Mouse (Mus musculus): ENCODE results near the gene Dusp3. TPM values are rescaled to one million over a fixed set of nuclear protein-coding genes. Genes with fewer than 3 reads are reported as not detected.
"Not testable (repeated sequence)": the region's sequence is repeated elsewhere in the genome, so short reads cannot be mapped to it uniquely, and the experiment has no call there.

Dusp3 gene
- polyA plus RNA-seq, 1 experiment = 0.02 TPM

DNA sequence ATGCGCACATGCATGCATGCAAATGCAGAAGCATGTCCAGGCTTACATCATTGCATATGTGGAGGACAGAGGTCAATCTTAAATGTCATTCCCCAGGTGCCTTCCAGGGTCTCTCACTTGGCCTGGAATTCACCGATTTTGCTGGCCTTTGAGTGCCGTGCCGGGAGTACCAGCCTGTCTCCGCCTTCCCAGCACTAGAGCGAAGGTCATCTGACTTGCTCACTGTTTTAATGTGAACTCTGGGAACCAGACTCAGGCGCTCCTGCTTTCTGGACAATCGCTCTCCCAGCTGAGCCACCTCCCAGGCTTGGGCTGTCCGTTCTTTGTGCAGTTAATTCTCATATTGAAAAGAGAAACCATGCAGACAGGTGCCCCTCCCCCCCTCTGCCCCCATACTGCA lies 19.5 kb upstream of the Dusp3 start:
- Histone ChIP-seq H3K9me3 (ENCODE audit: control insufficient read depth, low read length) (peaks cover 2% of the 10 kb centered on the region), H3K36me3 (ENCODE audit: control insufficient read depth) (no peaks in the 10 kb centered on the region), H3K4me3 (replicated peaks) (no peak overlapping the region), H3K4me1 (ENCODE audit: control insufficient read depth) (peaks cover 2% of the 10 kb centered on the region; the same call in 1 of the 2 replicates), H3K27me3 (ENCODE audit: control insufficient read depth) (no peaks in the 10 kb centered on the region; the same call in 1 of the 2 replicates)
- TF ChIP-seq TAL1 (IDR thresholded peaks at IDR 0.05; ENCODE audit: low read length) (no peak), GATA1 (IDR thresholded peaks at IDR 0.05; ENCODE audit: low read length) (no peak)

DNA sequence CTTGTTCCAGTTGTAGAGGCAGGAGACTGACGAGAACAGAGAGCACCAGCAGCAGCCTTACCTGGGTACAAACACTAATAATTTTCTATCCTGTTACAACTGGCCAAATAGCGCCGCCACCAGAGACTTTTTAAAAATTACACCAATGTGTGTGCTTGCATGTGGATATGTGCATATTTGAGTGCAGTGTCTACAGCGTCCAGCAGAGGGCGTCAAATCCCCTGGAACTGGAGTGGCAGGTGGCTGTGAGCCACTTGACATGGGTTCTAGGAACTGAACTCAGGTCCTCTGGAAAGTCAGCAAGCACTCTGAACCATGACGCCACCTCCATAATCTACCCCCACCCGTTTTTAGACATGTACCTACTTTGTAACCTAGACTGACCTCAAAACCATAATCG lies 17.4 kb upstream of the Dusp3 start:
- H3K36me3 ChIP-seq (ENCODE audit: control insufficient read depth) = no peaks in the 10 kb centered on the region
- peaks cover 2% of the 10 kb centered on the region for H3K9me3 ChIP-seq (ENCODE audit: control insufficient read depth, low read length)
- no peak overlapping the region for H3K4me3 ChIP-seq (replicated peaks)
- peaks cover 2% of the 10 kb centered on the region; the same call in 1 of the 2 replicates for H3K4me1 ChIP-seq (ENCODE audit: control insufficient read depth)
- TF ChIP-seq GATA1 (IDR thresholded peaks at IDR 0.05; ENCODE audit: low read length) (no peak), TAL1 (IDR thresholded peaks at IDR 0.05; ENCODE audit: low read length) (no peak)
- H3K27me3 ChIP-seq (ENCODE audit: control insufficient read depth) = no peaks in the 10 kb centered on the region; the same call in 1 of the 2 replicates

DNA sequence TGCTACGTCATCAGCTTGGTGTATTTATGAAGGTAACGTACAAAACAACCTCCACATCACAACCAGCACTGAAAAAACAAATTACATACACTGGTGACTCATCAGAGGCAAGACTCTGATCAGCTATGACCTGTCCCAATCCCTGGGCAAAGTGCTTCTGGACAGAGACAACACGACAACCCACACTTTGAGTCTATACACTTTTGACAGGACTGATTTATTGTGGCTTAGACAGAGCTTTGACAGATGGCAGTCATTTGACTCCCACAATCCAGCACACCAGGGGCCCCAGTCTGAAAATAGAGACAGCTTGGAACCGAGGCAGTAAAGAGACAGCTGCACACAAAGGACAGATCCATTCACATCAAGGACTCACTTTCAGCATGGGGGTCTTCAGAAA lies 12.7 kb upstream of the Dusp3 start:
- TF ChIP-seq GATA1 (IDR thresholded peaks at IDR 0.05; ENCODE audit: low read length) (no peak), TAL1 (IDR thresholded peaks at IDR 0.05; ENCODE audit: low read length) (no peak)
- H3K4me1 ChIP-seq (ENCODE audit: control insufficient read depth) = peaks cover 21% of the 10 kb centered on the region
- H3K4me3 ChIP-seq (replicated peaks) = no peak overlapping the region
- H3K9me3 ChIP-seq (ENCODE audit: control insufficient read depth, low read length) = peaks cover 2% of the 10 kb centered on the region
- no peaks in the 10 kb centered on the region for H3K36me3 ChIP-seq (ENCODE audit: control insufficient read depth)
- no peaks in the 10 kb centered on the region for H3K27me3 ChIP-seq (ENCODE audit: control insufficient read depth)

DNA sequence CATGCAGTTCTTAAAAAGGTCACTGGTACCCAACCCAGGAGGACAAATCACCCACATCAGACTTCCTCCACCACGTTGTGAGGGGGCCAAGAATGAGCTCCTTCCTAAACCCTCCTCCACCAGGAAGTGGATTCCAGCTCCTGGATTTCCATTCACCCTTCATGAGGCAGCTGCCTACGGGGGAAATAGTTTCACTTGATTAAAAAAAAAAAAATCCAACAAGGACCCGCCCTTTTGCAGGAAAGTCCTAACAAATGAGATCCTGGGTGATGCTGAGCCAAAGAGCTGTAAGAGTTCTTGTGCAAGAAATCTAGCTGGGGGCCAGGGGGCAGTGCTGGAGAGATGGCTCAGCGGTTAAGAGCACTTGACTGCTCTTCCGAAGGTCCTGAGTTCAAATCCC lies 11.4 kb upstream of the Dusp3 start:
- Histone ChIP-seq H3K27me3 (ENCODE audit: control insufficient read depth) (no peaks in the 10 kb centered on the region), H3K4me3 (replicated peaks) (no peak overlapping the region), H3K9me3 (ENCODE audit: control insufficient read depth, low read length) (no peaks in the 10 kb centered on the region), H3K36me3 (ENCODE audit: control insufficient read depth) (no peaks in the 10 kb centered on the region), H3K4me1 (ENCODE audit: control insufficient read depth) (peaks cover 32% of the 10 kb centered on the region)
- TF ChIP-seq GATA1 (IDR thresholded peaks at IDR 0.05; ENCODE audit: low read length) = no peak
- TF ChIP-seq TAL1 (IDR thresholded peaks at IDR 0.05; ENCODE audit: low read length) = no peak

DNA sequence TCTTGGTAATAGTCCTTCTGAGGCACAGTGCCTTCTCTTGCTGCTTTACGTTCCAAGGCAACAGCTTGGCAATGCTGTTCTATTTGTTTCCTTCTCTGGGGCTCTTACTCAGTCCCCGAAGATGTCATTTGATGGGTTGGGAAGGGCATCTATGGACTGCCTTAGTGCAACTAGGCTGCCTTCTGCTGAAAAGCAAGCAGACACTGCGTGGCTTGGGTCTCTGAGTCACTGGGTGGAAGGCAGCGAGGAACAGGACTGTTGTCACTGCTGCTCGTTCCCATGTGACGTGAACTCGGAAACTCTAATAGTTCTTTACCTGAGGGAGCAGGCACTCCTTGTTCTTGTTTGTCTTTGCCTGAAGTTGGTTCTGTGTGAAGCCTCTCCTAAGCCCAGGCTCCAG lies 9.1 kb upstream of the Dusp3 start:
- no peaks in the 10 kb centered on the region for H3K27me3 ChIP-seq (ENCODE audit: control insufficient read depth)
- TF ChIP-seq GATA1 (IDR thresholded peaks at IDR 0.05; ENCODE audit: low read length) (no peak), TAL1 (IDR thresholded peaks at IDR 0.05; ENCODE audit: low read length) (no peak)
- no peak overlapping the region for H3K4me3 ChIP-seq (replicated peaks)
- H3K4me1 ChIP-seq (ENCODE audit: control insufficient read depth) = peaks cover 43% of the 10 kb centered on the region
- H3K9me3 ChIP-seq (ENCODE audit: control insufficient read depth, low read length) = no peaks in the 10 kb centered on the region
- H3K36me3 ChIP-seq (ENCODE audit: control insufficient read depth) = no peaks in the 10 kb centered on the region

DNA sequence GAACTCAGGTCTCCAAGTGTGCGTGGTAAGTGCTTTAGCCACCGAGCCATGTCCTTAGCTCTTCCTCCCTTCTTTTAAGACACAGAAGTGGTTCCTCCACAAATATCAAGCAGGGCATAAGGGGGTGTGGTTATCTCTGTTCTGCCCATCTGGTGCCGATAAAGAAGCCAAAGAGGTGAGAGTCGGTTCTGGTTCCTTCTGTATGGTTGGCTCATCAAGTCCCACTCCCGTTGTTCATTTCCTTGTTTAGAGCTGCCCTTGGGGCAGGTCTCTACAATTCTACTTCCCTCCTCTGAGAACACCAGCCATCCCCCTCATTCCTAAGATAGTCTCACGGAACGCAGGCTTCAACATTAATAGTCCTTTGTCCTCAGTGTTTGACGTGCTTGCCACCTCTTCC lies 7.3 kb upstream of the Dusp3 start:
- TF ChIP-seq GATA1 (IDR thresholded peaks at IDR 0.05; ENCODE audit: low read length) (peak; percentile 50; the same call in 1 of the 2 replicates), TAL1 (IDR thresholded peaks at IDR 0.05; ENCODE audit: low read length) (peak; percentile 59; the same call in 2 of the 3 replicates)
- no peaks in the 10 kb centered on the region; the same call in 1 of the 2 replicates for H3K27me3 ChIP-seq (ENCODE audit: control insufficient read depth)
- no peaks in the 10 kb centered on the region for H3K36me3 ChIP-seq (ENCODE audit: control insufficient read depth)

DNA sequence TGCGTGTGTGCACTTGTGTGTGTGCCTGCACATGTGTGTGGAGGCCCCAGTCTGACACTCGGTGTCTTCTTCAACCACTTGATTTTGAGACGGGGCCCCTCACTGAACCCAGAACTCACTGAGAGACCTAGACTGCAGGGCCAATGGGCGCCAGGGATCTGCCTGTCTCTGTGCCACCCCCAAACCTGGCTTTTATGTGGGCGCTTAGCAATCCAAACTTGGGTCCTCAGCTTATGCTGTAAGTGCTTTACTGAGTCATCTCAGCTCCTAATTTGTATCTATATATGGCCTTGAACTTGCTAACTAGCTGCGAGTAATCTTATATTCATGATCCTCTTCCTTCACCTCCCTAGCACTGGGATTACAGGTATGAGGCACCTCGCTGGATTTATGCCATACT lies 5.6 kb upstream of the Dusp3 start:
- Histone ChIP-seq H3K4me3 (replicated peaks) (no peak overlapping the region), H3K9me3 (ENCODE audit: control insufficient read depth, low read length) (no peaks in the 10 kb centered on the region), H3K36me3 (ENCODE audit: control insufficient read depth) (no peaks in the 10 kb centered on the region), H3K27me3 (ENCODE audit: control insufficient read depth) (peaks cover 13% of the 10 kb centered on the region), H3K4me1 (ENCODE audit: control insufficient read depth) (peaks cover 37% of the 10 kb centered on the region)
- TF ChIP-seq GATA1 (IDR thresholded peaks at IDR 0.05; ENCODE audit: low read length) (no peak), TAL1 (IDR thresholded peaks at IDR 0.05; ENCODE audit: low read length) (no peak)

More for the DNA sequence above, 7.3 kb upstream of the Dusp3 start:
- H3K4me1 ChIP-seq (ENCODE audit: control insufficient read depth) = peaks cover 43% of the 10 kb centered on the region
- peak overlapping the region; percentile 42 for H3K4me3 ChIP-seq (replicated peaks)
- H3K9me3 ChIP-seq (ENCODE audit: control insufficient read depth, low read length) = no peaks in the 10 kb centered on the region

DNA sequence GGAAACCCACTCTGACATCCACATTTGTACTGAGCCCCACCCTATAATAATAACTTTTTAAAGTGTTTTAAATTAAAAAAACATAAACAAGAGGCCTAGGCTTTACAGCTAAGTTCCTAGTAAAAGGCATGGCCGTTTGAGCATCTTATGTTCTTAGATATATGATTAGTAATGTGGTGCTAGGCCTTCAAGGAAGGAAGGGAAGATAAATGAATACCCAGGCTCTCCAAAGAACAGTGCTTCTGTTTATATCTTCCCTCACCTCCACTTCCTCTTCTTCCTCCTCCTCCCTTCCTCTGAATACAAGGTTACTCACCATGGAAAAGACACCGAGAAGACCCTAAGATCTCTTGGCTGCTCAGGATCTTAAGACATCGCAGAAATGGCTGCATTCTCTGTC lies 5.0 kb upstream of the Dusp3 start:
- H3K27me3 ChIP-seq (ENCODE audit: control insufficient read depth) = peaks cover 19% of the 10 kb centered on the region
- H3K4me1 ChIP-seq (ENCODE audit: control insufficient read depth) = peaks cover 34% of the 10 kb centered on the region
- no peak overlapping the region for H3K4me3 ChIP-seq (replicated peaks)
- no peak for TF ChIP-seq TAL1 (IDR thresholded peaks at IDR 0.05; ENCODE audit: low read length)
- TF ChIP-seq GATA1 (IDR thresholded peaks at IDR 0.05; ENCODE audit: low read length) = no peak
- H3K36me3 ChIP-seq (ENCODE audit: control insufficient read depth) = no peaks in the 10 kb centered on the region
- H3K9me3 ChIP-seq (ENCODE audit: control insufficient read depth, low read length) = no peaks in the 10 kb centered on the region

DNA sequence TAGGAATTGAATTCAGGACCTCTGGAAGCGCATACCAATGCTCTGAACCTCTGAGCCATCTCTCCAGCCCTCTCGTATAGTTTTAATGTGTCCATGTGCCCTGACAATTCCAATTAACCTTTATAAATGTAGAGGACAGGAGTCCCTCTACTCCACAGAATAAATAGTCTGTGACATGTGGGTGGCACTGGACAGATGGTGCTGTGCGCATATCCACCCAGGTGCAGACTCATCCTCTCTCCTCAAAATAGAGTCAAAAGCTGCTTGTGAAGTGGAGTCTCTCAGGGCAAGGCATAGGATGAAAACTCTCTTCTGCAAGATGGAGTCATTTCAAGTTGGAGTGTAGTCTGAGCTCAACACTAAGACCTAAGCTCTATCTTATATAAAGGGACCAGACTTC lies 3.4 kb upstream of the Dusp3 start:
- Histone ChIP-seq H3K36me3 (ENCODE audit: control insufficient read depth) (no peaks in the 10 kb centered on the region), H3K4me1 (ENCODE audit: control insufficient read depth) (peaks cover 35% of the 10 kb centered on the region), H3K9me3 (ENCODE audit: control insufficient read depth, low read length) (no peaks in the 10 kb centered on the region), H3K4me3 (replicated peaks) (no peak overlapping the region), H3K27me3 (ENCODE audit: control insufficient read depth) (peaks cover 34% of the 10 kb centered on the region)
- TF ChIP-seq GATA1 (IDR thresholded peaks at IDR 0.05; ENCODE audit: low read length) (no peak), TAL1 (IDR thresholded peaks at IDR 0.05; ENCODE audit: low read length) (no peak)

DNA sequence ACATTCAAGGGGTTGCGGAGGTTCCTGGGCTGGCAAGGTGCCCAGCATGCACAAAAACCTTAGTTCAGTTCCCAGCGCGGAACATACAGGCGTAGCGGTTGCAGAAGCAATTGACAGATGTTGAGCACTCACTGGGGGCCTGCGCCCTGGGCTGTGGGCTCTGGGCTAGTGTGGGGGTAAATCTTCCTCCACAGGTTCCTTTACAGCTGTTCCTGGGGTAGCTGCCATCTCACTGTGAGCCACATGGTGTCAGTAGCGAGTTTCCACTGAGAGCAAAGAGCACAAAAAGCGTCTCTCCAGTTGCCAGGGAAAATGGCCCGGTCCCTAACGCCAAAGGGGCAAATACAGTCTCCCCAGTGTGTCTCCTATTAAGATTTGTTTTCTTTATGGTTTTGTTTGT lies 823 bp downstream of the Dusp3 start:
- no peak overlapping the region for H3K4me3 ChIP-seq (replicated peaks)
- H3K36me3 ChIP-seq (ENCODE audit: control insufficient read depth) = no peaks in the 10 kb centered on the region
- H3K27me3 ChIP-seq (ENCODE audit: control insufficient read depth) = peaks cover 70% of the 10 kb centered on the region
- TF ChIP-seq TAL1 (IDR thresholded peaks at IDR 0.05; ENCODE audit: low read length) (no peak), GATA1 (IDR thresholded peaks at IDR 0.05; ENCODE audit: low read length) (no peak)
- no peaks in the 10 kb centered on the region for H3K9me3 ChIP-seq (ENCODE audit: control insufficient read depth, low read length)
- H3K4me1 ChIP-seq (ENCODE audit: control insufficient read depth) = peaks cover 19% of the 10 kb centered on the region

DNA sequence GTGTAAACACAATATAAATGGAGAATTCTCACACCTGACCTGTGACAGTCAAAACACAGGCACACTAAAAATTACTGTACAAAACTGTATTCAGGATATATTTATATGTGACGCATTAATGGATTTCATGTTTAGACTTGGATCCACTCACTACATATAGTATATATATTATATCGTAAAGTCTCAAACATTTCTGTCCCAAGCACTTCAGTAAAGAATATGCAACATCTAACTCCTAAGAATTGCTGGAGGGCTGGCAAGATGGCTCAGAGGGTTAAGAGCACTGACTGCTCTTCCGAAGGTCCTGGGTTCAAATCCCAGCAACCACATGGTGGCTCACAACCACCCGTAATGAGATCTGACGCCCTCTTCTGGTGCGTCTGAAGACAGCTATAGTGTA lies 1.4 kb downstream of the Dusp3 start:
- not testable (repeated sequence) for H3K4me3 ChIP-seq (replicated peaks); H3K9me3 ChIP-seq (ENCODE audit: control insufficient read depth, low read length); H3K36me3 ChIP-seq (ENCODE audit: control insufficient read depth)
- H3K4me1 ChIP-seq (ENCODE audit: control insufficient read depth) = peaks cover 19% of the 10 kb centered on the region
- H3K27me3 ChIP-seq (ENCODE audit: control insufficient read depth) = peaks cover 70% of the 10 kb centered on the region
